Mouse (Mus musculus): ENCODE results near the gene Tnfsf9. TPM values are rescaled to one million over a fixed set of nuclear protein-coding genes. Genes with fewer than 3 reads are reported as not detected.
"Not testable (repeated sequence)": the region's sequence is repeated elsewhere in the genome, so short reads cannot be mapped to it uniquely, and the experiment has no call there.

Gene Tnfsf9
- polyA plus RNA-seq, 1 experiment from 2014 or later = 11.7 TPM

- H3K27me3 ChIP-seq (ENCODE audit: control insufficient read depth, insufficient read depth, low read length) = no peaks in the 10 kb centered on the region
- no peak overlapping the region for H3K4me3 ChIP-seq (ENCODE audit: low read depth, low read length)
- no peak for ATAC-seq (ENCODE audit: insufficient number of reproducible peaks, insufficient read depth, low FRiP score, low read depth)
- H3K9me3 ChIP-seq (ENCODE audit: control insufficient read depth, low read depth, low read length) = no peaks in the 10 kb centered on the region
- H3K4me2 ChIP-seq (replicated peaks; ENCODE audit: low read depth, low read length) = no peak overlapping the region
- no peaks in the 10 kb centered on the region for H3K4me1 ChIP-seq (ENCODE audit: control insufficient read depth, insufficient read depth, low read length)
- H3K27ac ChIP-seq (ENCODE audit: low read length) = no peak overlapping the region
- WGBS = 88% methylated on average over 1 of the region's 1 CpGs
- no peak overlapping the region for H3K9ac ChIP-seq (replicated peaks; ENCODE audit: low read depth, low read length)
- no peaks in the 10 kb centered on the region for H3K36me3 ChIP-seq (ENCODE audit: control insufficient read depth, insufficient read depth, low read length)
These were observed 26.7 kb downstream of the Tnfsf9 start for GRCm38 (mm10) chr17:57131793-57132192.

- not testable (repeated sequence) for ATAC-seq (ENCODE audit: insufficient number of reproducible peaks, insufficient read depth, low FRiP score, low read depth); H3K9ac ChIP-seq (replicated peaks; ENCODE audit: low read depth, low read length); H3K36me3 ChIP-seq (ENCODE audit: control insufficient read depth, insufficient read depth, low read length); H3K4me3 ChIP-seq (ENCODE audit: low read depth, low read length); H3K4me2 ChIP-seq (replicated peaks; ENCODE audit: low read depth, low read length); H3K4me1 ChIP-seq (ENCODE audit: control insufficient read depth, insufficient read depth, low read length); H3K9me3 ChIP-seq (ENCODE audit: control insufficient read depth, low read depth, low read length); H3K27me3 ChIP-seq (ENCODE audit: control insufficient read depth, insufficient read depth, low read length); H3K27ac ChIP-seq (ENCODE audit: low read length)
- 11% methylated on average over 3 of the region's 3 CpGs for WGBS
These were observed 28.9 kb downstream of the Tnfsf9 start for GRCm38 (mm10) chr17:57134021-57134420.

GRCm38 (mm10) chr17:57134693-57135092 is 29.6 kb downstream of the Tnfsf9 start:
- no peaks in the 10 kb centered on the region for H3K27me3 ChIP-seq (ENCODE audit: control insufficient read depth, insufficient read depth, low read length)
- no peak overlapping the region for H3K4me3 ChIP-seq (ENCODE audit: low read depth, low read length)
- no peaks in the 10 kb centered on the region for H3K9me3 ChIP-seq (ENCODE audit: control insufficient read depth, low read depth, low read length)
- no peak overlapping the region for H3K27ac ChIP-seq (ENCODE audit: low read length)
- H3K36me3 ChIP-seq (ENCODE audit: control insufficient read depth, insufficient read depth, low read length) = no peaks in the 10 kb centered on the region
- H3K4me1 ChIP-seq (ENCODE audit: control insufficient read depth, insufficient read depth, low read length) = no peaks in the 10 kb centered on the region
- no peak for ATAC-seq (ENCODE audit: insufficient number of reproducible peaks, insufficient read depth, low FRiP score, low read depth)
- no peak overlapping the region for H3K9ac ChIP-seq (replicated peaks; ENCODE audit: low read depth, low read length)
- WGBS = 72% methylated on average over 2 of the region's 2 CpGs
- H3K4me2 ChIP-seq (replicated peaks; ENCODE audit: low read depth, low read length) = no peak overlapping the region

DNA sequence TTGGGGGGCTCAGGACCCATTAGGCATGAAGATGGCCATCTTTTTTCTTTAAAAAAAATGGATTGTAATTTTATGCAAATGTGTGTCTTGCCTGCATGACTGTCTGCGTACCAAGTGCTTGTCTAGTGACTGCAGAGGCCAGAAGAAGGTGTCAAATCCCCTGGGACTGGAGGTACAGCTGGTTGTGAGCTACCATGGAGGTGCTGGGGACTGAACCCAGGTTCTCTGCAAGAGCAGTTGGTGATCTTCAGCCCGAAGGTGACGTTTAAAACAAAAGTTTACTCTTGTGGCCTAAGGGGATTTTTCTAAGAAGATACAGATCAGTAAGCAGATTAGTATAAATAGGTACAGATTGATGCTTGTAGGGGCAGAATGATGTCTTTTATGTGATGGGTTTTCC is 30.5 kb downstream of the Tnfsf9 start:
- 78% methylated on average over 3 of the region's 3 CpGs for WGBS

GRCm38 (mm10) chr17:57138676-57139075 is 33.6 kb downstream of the Tnfsf9 start:
- Histone ChIP-seq H3K36me3 (ENCODE audit: control insufficient read depth, insufficient read depth, low read length) (no peaks in the 10 kb centered on the region), H3K4me2 (replicated peaks; ENCODE audit: low read depth, low read length) (no peak overlapping the region), H3K4me1 (ENCODE audit: control insufficient read depth, insufficient read depth, low read length) (no peaks in the 10 kb centered on the region), H3K4me3 (ENCODE audit: low read depth, low read length) (no peak overlapping the region), H3K27ac (ENCODE audit: low read length) (no peak overlapping the region), H3K9ac (replicated peaks; ENCODE audit: low read depth, low read length) (no peak overlapping the region), H3K9me3 (ENCODE audit: control insufficient read depth, low read depth, low read length) (no peaks in the 10 kb centered on the region), H3K27me3 (ENCODE audit: control insufficient read depth, insufficient read depth, low read length) (no peaks in the 10 kb centered on the region)
- WGBS = 76% methylated on average over 4 of the region's 4 CpGs
- no peak for ATAC-seq (ENCODE audit: insufficient number of reproducible peaks, insufficient read depth, low FRiP score, low read depth)

More for the DNA sequence above, 30.5 kb downstream of the Tnfsf9 start:
- Histone ChIP-seq H3K4me2 (replicated peaks; ENCODE audit: low read depth, low read length) (no peak overlapping the region), H3K36me3 (ENCODE audit: control insufficient read depth, insufficient read depth, low read length) (no peaks in the 10 kb centered on the region), H3K4me3 (ENCODE audit: low read depth, low read length) (no peak overlapping the region), H3K4me1 (ENCODE audit: control insufficient read depth, insufficient read depth, low read length) (no peaks in the 10 kb centered on the region), H3K27me3 (ENCODE audit: control insufficient read depth, insufficient read depth, low read length) (no peaks in the 10 kb centered on the region), H3K9ac (replicated peaks; ENCODE audit: low read depth, low read length) (no peak overlapping the region), H3K9me3 (ENCODE audit: control insufficient read depth, low read depth, low read length) (no peaks in the 10 kb centered on the region), H3K27ac (ENCODE audit: low read length) (no peak overlapping the region)
- ATAC-seq (ENCODE audit: insufficient number of reproducible peaks, insufficient read depth, low FRiP score, low read depth) = no peak

DNA sequence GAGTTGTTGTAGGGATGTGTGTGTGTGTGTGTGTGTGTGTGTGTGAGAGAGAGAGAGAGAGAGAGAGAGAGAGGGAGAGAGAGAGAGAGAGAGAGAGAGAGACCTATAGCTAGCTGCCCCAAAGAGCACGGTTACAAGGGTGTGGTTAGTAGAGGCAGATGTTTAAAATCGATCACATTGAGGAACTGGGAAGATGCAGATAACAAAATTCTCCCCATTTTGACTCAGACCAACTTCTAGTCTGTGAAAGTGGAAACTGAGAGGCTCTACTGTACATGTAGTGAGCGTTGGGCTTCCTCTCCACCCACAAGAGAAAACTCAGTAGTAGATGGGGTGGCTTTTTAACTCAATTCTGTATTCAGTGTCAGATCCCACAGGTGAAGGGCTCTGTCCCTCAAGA is 34.6 kb downstream of the Tnfsf9 start:
- H3K4me1 ChIP-seq (ENCODE audit: control insufficient read depth, insufficient read depth, low read length) = no peaks in the 10 kb centered on the region
- no peaks in the 10 kb centered on the region for H3K9me3 ChIP-seq (ENCODE audit: control insufficient read depth, low read depth, low read length)
- H3K4me3 ChIP-seq (ENCODE audit: low read depth, low read length) = no peak overlapping the region
- H3K27me3 ChIP-seq (ENCODE audit: control insufficient read depth, insufficient read depth, low read length) = no peaks in the 10 kb centered on the region
- no peak for ATAC-seq (ENCODE audit: insufficient number of reproducible peaks, insufficient read depth, low FRiP score, low read depth)
- no peak overlapping the region for H3K9ac ChIP-seq (replicated peaks; ENCODE audit: low read depth, low read length)
- H3K27ac ChIP-seq (ENCODE audit: low read length) = no peak overlapping the region
- H3K4me2 ChIP-seq (replicated peaks; ENCODE audit: low read depth, low read length) = no peak overlapping the region
- 91% methylated on average over 3 of the region's 3 CpGs for WGBS
- H3K36me3 ChIP-seq (ENCODE audit: control insufficient read depth, insufficient read depth, low read length) = no peaks in the 10 kb centered on the region

GRCm38 (mm10) chr17:57143704-57144103 is 38.6 kb downstream of the Tnfsf9 start:
- H3K4me2 ChIP-seq (replicated peaks; ENCODE audit: low read depth, low read length) = no peak overlapping the region
- no peaks in the 10 kb centered on the region for H3K4me1 ChIP-seq (ENCODE audit: control insufficient read depth, insufficient read depth, low read length)
- H3K27ac ChIP-seq (ENCODE audit: low read length) = no peak overlapping the region
- peaks cover 7% of the 10 kb centered on the region; the same call in 1 of the 2 replicates for H3K27me3 ChIP-seq (ENCODE audit: control insufficient read depth, insufficient read depth, low read length)
- 71% methylated on average over 3 of the region's 3 CpGs for WGBS
- no peak overlapping the region for H3K9ac ChIP-seq (replicated peaks; ENCODE audit: low read depth, low read length)
- H3K4me3 ChIP-seq (ENCODE audit: low read depth, low read length) = no peak overlapping the region
- H3K9me3 ChIP-seq (ENCODE audit: control insufficient read depth, low read depth, low read length) = no peaks in the 10 kb centered on the region
- ATAC-seq (ENCODE audit: insufficient number of reproducible peaks, insufficient read depth, low FRiP score, low read depth) = no peak
- H3K36me3 ChIP-seq (ENCODE audit: control insufficient read depth, insufficient read depth, low read length) = no peaks in the 10 kb centered on the region

GRCm38 (mm10) chr17:57145115-57145514 is 40.0 kb downstream of the Tnfsf9 start:
- Histone ChIP-seq H3K36me3 (ENCODE audit: control insufficient read depth, insufficient read depth, low read length) (no peaks in the 10 kb centered on the region), H3K4me1 (ENCODE audit: control insufficient read depth, insufficient read depth, low read length) (no peaks in the 10 kb centered on the region), H3K27me3 (ENCODE audit: control insufficient read depth, insufficient read depth, low read length) (peaks cover 7% of the 10 kb centered on the region; the same call in 1 of the 2 replicates), H3K27ac (ENCODE audit: low read length) (no peak overlapping the region), H3K4me3 (ENCODE audit: low read depth, low read length) (no peak overlapping the region), H3K4me2 (replicated peaks; ENCODE audit: low read depth, low read length) (no peak overlapping the region), H3K9ac (replicated peaks; ENCODE audit: low read depth, low read length) (no peak overlapping the region), H3K9me3 (ENCODE audit: control insufficient read depth, low read depth, low read length) (no peaks in the 10 kb centered on the region)
- WGBS = 55% methylated on average over 1 of the region's 1 CpGs
- ATAC-seq (ENCODE audit: insufficient number of reproducible peaks, insufficient read depth, low FRiP score, low read depth) = no peak

DNA sequence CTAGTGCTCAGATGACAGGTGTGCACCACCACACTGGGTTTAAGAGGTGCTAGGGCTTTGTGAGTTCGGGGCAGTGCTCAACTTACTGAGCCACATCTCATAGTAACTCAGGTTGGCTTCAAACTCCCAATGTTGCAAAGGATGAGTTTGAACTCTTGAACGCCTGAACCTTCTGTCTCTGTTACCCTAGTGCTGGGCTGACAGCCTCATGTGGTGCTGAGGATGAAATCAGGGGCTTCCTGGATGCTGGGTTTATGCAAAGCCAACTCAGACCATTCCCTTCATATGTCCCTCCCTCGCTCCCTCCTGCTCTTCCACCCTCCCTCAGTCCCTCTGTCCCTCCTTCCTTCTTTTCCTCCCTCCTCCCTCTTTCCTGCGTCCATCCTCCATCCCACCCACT is 43.2 kb downstream of the Tnfsf9 start:
- ATAC-seq (ENCODE audit: insufficient number of reproducible peaks, insufficient read depth, low FRiP score, low read depth) = no peak
- peaks cover 7% of the 10 kb centered on the region; the same call in 1 of the 2 replicates for H3K27me3 ChIP-seq (ENCODE audit: control insufficient read depth, insufficient read depth, low read length)
- H3K4me2 ChIP-seq (replicated peaks; ENCODE audit: low read depth, low read length) = no peak overlapping the region
- H3K27ac ChIP-seq (ENCODE audit: low read length) = no peak overlapping the region
- 64% methylated on average over 4 of the region's 4 CpGs for WGBS
- no peak overlapping the region for H3K9ac ChIP-seq (replicated peaks; ENCODE audit: low read depth, low read length)
- H3K36me3 ChIP-seq (ENCODE audit: control insufficient read depth, insufficient read depth, low read length) = no peaks in the 10 kb centered on the region
- no peak overlapping the region for H3K4me3 ChIP-seq (ENCODE audit: low read depth, low read length)
- no peaks in the 10 kb centered on the region for H3K4me1 ChIP-seq (ENCODE audit: control insufficient read depth, insufficient read depth, low read length)
- H3K9me3 ChIP-seq (ENCODE audit: control insufficient read depth, low read depth, low read length) = no peaks in the 10 kb centered on the region
